Mouse (Mus musculus) regulatory T cell (primary cell): ENCODE data around the gene Gdf9.

Experiments
- in situ Hi-C: fragments of 300-600 bp; cut with MboI, MseI; formaldehyde crosslinking; loops from one replicate; pipeline ENCODE4 v1.15.1; 2025; ENCODE audit warnings: high pct_unique_total_duplicates

Gene Gdf9

DNA sequence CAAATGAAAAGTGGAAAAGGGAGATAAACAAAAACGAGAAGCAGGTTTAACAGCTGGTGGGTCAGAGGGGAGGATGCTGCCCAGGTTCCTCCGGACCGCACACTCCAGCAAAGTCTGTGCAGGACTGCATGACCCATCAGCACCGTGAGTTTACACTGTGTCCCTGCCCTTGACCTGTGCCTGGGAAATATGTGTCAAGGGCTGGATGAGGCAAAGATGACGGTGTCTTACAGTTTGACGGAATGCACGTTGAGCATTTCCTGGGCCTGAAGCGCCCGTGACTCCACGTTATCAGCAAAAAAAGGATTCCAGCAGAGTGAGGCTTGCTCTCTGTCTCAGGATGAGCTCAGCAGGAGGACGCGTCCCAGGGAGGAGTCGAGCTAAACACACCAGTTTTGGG lies 14.7 kb downstream of the Gdf9 start:
- in situ Hi-C loops = no loop called here

DNA sequence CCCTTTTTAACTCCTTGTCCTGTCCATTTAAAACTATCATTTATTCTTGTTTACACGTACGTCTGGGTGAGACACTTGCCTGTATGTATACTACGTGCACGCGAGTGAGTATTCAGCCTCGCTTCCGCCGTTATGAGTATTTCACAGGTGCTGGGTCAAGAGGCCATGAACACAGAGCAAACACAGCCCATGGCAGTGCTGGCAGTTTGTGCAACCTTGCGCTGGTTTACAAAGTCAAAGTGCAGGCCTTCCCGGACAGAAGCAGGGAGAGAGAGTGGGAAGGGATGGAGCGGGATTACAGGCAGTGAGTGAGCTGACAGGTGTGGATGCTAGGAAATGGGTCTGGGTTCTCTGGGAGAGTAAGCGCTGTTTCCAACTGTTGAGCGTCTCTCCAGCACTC lies 15.4 kb downstream of the Gdf9 start:
- in situ Hi-C loops = no loop called here

DNA sequence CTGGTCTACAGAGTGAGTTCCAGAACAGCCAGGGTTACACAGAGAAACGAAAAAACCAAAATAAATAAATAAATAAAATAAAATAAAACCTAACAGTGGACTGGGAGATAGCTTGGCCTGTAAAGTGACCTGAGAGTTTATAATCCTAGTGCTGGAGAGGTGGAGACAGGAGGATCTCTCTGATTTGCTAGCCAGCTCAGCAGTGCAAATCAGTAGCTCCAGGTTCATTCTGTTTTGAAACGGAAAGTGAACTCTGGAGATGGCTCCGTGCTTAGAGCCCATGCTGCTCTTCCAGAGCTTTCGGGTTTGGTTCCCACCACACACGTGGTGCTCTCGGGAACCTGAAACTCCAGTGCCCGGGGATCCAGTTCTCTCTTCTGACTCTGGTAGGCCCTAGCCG lies 17.2 kb downstream of the Gdf9 start:
- in situ Hi-C loops = no loop called here

DNA sequence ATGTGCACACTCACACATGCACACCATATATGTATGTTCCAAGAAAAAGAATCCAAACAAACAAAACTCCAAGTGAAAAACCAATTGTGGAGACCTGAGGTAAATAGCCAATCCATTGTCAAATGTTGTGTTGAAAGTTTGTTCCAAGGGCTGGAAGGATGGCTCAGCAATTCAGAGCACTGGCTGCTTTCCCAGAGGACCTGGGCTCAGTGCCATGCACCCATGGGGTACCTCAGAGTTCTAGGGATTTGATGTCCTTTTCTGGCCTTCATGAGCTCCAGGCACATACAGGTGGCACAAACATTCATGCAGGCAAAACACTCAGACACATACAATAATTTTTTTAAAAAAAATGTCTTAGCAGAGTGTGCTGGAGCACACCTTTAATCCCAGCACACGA lies 17.7 kb downstream of the Gdf9 start:
- in situ Hi-C loops = no loop called here

DNA sequence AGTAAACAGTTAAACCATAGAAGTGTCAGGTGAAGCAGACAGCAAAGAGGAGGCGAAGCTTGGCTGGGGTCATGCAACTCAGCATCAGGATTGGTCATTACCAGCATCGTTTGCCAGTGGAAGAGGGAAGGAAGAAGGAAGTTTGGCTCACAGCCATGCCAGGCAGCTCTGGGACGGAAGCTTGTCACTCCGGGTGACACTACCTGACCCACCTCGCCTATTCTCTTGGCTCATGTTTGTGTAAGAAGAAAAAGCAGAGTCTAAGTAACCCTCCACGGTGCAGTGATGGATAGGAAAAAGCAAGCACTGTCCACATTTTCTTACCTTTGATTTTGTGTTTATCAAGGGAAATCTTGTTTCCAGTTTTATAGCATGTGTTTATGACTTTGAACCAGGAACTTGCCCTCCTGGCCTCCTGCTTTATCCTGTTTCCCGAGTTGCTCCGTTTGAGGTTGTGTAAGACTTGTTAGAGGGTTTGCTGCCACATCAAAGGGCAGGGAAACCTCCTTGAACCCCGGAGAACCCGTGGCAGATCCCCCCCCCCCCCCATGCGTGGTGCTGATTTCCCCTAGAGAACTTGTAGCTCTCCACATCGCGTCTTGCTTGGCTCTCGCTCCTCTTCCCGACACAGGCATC lies 19.4 kb downstream of the Gdf9 start:
- in situ Hi-C loops = no loop called here

DNA sequence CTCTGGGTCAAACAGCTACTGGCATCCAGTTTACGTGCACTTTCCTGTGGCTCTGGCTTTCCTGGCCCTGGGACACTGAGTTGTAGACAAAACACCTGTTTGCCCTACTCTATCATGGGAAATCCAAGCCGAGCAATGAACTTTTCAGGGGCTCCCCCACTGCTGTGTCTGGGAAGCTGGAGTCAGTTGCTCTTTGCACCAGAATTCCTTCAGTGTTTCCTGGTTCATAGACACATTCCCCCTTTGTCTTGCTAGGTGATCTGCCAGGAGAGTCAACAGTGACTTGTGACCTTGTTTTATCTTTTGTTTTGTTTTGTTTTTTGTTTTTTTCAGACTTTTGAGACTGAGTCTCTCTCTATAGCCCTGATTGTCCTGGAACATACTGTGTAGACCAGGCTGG lies 20.5 kb downstream of the Gdf9 start:
- in situ Hi-C loops = no loop called here

DNA sequence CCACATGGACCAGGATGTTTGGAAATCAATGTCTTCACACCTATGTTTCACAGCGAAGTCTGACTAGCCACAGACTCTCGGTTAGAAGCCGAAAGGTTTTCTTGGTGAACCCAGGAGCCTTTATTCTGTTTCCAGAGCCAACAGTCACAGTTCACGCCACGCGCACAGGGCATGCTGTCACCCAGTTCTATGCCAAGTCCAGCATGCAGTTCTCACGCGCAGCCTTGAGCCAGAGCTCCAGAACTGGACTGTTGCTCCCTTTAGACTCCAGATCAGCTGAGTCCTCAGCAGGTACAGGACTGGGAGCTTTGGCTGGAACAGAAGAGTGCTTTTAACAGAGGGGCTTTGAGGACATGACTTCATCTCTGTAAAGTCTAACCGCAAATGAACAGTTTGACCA lies 21.6 kb downstream of the Gdf9 start:
- in situ Hi-C loops = no loop called here

DNA sequence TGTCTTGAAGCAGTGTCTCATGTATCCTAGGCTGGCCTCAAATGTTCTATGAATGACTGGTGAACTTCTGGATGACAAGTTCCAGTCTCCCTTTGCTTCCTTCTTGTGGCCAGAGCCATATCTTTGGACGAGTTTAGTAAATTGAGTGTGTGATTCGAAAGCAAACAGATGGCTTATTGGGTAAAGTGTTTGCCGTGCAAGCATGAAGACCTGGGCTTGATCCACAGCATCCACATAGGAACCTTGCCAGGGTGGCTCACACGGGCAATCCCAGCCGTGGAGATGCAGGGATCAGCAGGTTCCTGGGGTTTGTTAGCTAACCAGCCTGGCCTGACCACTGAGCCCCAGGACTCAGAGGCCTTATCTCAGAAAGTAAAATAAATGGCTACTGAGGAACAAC lies 22.2 kb downstream of the Gdf9 start:
- in situ Hi-C loops = no loop called here

DNA sequence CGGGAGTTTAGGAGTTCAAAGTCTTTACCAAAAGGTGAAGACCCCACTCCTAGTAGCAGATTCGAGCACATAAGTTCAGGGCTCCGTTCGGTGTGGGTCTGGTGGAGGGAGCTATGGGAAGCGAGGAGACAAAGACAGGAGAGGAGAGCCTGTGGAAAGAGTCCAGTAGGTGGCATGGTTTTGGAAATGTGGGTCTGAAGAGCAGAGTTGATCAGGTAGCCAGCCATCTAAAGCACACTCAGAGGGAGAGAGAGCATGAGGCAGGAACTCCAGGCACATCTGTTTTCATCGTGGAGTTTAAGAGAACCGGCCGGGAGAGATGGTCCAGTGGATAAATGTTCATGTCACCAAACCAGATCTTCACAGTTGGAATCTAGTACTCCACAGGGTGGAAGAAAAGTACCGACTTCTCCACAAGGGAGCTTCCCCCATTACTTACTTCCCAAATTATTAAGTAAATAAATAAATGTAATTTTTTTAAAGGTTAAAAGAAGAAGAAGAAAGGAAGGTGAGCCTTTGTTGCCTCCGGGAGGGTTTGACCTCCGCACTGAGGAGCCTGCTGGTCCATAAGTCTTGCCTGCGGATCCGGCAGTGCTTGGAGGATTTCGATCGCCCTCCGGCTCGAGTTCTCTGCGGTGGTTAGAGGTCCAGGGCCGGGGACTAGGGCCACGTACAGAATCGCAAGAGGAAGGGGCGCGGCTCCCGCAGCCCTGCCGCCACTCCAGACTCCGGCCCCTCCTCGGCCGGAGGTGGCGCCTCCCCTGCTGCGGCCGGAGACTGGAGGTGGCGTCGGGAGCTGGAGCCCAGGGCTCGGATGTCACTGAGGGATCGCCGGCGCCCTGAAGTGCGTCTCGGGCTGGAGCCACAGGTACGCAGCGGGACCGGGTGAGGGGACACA lies 25.9 kb downstream of the Gdf9 start, which contains the start of the genes Gm10447 and Shroom1:
TSS of gene Gm10447 (minus strand) at position 637 of the 898 bp plus-strand sequence.
TSS of gene Shroom1 (plus strand) at position 732 of the 898 bp plus-strand sequence.
- in situ Hi-C loops = no loop called here

DNA sequence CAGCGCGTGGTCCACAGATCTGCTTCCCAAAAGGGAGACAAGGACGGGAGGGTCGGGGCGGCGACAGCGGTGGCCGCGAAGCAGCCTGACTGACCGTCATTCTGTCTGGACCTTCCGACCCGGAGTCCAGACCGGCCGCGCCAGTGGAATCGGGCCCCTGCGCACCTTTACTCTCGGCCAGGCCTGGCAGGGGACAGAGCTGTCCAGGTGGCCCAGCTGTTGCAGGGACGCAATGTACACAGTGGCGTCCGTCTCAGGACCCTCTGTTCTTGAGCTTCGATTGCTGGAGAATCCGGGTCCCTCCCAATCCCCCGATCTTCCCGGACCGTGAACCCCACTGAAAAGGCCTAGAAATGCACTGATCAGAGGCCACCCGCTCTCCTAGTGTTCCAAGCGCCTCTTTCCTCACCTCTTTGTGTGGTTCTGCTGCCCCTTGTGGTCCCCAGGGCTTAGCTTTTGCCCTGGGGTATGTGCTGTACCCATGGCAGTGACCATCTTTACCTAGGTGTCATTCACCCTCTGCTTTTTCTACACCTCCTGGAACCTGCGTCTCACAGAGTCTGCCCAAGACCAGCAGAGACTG lies 26.6 kb downstream of the Gdf9 start:
- in situ Hi-C loops = no loop called here

DNA sequence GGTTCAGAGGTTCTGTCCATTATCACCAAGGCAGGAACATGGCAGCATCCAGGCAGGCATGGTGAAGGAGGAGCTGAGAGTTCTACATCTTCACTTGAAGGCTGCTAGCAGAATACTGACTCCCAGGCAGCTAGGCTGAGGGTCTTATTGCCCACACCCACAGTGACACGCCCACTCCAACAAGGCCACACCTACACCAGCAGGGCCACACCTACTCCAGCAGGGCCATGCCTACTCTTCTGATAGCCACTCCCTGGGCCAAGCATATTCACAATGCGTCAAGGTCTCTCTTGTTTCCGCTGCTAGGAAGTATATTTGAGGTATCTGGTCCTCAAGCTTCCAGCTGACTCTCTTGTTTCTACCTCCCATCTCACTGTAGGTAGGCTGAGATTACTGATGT lies 28.2 kb downstream of the Gdf9 start:
- in situ Hi-C loops = no loop called here

DNA sequence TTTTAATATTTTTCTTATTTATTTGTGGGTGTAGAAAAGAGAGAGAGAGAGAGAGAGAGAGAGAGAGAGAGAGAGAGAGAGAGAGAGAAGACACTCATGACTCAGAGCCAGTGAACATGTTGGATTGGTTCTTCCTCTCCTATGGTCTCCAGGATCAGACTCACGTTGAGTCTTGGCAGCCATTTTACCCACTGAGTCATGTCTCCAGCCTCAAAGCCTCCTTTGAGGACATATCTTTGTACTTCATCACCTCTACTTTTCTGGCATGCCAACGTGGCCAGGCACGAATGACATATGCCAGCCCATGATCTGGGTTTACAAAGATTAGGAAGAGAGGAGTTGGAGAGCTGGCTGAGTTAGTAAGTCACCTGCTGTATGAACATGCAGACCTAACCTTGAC lies 29.4 kb downstream of the Gdf9 start:
- in situ Hi-C loops = no loop called here

DNA sequence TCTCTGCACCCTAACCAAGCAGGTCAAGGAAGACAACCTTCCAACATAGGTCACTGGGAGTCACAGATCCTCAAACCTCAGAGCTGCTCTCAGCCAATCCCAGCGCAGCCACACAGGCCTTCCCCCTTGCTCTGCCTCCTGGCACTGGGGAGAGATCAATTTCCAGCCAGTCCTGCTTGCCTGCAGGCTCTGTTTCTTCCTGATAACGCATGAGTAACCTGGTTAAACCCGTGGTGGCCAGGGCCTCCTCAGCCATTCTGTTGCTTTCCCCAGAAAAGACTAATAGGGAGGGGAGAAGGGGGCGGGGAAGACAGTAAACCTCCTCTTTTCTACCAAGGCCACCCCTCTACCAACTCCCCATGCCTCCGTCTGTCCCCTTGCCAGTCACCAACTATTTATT lies 30.9 kb downstream of the Gdf9 start:
- in situ Hi-C loops = no loop called here

DNA sequence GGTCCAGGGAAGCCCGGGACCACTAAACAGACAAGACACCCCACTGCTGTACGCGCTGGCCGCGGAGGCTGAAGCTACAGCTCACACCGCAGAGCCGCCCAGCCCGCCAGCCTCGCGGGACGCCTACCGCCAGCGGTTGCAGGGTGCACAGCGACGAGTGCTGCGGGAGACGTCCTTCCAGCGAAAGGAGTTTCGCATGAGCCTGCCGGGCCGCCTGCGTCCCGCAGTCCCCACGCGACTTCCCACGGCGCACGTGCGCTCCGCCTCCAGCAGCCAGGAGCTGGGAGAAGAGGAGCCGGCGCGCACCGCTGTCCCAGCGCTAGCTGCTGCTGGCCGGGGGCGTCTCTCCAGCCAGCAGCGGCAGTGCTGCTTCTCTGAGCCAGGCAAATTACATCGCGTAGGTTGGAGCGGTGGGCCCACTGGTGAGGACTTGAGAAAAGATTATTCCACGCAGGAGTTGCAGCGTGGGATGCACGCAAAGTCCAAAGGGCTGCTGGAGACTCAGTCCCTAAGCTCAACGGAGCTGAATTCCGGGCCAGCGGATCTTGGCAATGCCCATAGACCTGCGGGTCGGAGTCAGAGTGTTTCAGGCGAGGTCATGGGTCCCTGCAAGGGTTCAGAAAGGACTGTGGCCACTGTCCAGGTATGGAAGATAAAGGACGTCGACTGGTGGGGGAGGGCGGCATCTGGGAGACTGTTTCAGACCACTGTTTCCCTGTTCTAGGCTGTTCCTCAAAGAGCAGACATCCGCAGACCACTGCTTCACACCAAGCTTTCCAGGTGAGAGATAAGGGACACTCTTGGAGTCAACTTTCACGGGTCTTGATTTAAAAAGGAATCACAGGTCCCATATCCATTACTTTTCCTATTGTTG lies 33.0 kb downstream of the Gdf9 start:
- in situ Hi-C loops = no loop called here

DNA sequence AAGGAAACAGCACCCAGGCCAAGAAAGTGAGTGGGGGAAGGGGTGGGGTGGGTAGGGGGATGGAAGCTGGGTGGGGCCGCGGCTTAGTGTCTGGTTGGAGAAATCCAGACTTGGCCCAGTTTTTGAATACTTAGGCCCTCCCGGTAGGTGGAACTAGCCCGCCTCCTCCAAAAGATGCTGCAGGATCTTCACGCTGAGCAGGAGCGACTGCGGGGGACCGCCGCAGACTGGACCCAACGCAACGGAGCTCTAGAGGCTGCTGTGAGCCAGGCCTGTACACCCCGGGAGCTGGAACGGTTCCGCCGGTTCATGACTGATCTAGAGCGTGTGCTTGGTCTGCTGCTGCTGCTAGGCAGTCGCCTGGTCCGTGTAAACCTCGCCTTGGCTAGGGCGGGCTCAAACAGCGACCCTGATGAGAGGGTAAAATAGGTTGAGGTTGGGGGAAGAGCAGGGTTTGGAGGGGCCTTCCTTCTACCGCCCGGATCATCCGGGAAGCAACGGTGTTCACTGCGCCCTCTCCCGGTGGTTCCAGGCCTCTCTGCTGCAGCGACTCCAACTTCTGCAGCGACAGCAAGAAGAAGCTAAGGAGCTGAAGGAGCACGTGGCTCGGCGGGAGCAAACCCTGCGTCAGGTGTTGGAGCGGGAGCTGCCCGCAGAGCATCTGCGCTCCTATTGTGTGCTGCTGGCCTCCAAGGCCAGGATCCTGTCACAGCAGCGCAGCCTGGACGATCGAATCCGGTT lies 35.6 kb downstream of the Gdf9 start:
- in situ Hi-C loops = no loop called here

DNA sequence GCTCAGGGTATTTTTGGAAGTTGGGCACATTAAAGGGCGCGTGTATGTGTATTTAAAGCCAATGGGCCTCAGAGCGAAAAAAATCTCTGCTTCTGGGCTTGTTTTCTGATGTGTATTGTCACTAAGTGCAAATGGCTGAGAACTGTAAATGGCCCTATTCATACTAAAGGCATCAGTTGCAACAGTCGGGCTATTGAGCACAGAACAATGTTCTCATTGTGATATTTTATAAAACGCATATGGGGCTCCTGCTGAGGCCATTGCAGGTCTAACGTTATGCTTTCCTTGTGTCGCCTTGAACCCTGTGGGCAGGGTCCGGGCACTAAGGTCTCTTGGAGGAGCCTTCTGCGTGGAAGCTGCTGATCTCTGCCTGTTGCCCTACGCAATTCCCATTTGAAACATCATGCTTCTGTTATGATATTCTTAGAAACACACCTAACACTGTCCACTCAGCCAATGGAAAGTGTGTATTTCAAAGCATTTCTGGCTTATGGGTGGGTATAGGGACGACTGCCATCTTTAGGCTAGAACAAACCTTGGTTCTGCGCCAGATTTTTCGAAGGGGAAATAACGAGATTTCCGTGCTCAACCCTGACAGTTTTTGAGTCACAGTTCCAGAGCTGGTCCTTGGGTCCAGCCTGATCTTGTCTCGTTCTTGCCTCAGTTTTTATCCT lies 38.6 kb downstream of the Gdf9 start:
- in situ Hi-C loops = no loop called here

DNA sequence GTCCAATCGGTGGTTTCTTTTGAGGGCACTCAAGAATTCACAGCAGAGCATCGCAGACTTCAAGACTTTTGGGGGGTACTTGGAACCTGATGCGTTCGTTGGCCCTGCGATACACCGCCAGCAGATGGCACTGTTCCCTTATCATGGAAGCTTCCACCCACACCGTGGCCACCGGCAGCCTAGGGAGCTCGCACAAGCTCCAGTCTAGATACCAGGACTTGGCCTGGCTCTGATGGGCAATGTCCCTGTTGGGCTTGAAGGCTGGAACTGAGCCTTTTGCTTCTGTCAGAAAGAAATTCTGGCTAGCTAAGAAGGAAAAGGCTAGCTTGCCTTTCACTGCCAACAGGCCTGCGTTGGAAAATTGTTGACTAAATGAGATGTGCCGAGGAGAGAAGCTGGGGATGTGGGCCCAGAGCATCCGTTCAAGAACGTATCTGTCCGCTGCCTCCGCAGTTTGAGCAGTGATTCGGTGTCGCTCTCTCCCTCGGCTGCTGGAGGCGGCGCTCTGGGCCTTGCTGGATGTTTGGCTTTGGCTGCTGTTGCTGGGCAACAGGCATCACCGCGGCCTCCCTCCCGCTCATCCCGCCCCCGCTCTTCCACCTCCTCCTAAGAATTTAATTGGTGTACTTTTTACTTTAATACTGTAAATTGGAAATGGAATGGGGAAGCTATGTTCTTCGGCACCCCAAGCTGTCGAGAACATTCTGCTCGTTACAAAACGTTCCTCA lies 39.3 kb downstream of the Gdf9 start, which contains the start of gene Gm9837:
TSS of gene Gm9837 (minus strand) at position 512 of the 728 bp plus-strand sequence.
- in situ Hi-C loops = no loop called here

DNA sequence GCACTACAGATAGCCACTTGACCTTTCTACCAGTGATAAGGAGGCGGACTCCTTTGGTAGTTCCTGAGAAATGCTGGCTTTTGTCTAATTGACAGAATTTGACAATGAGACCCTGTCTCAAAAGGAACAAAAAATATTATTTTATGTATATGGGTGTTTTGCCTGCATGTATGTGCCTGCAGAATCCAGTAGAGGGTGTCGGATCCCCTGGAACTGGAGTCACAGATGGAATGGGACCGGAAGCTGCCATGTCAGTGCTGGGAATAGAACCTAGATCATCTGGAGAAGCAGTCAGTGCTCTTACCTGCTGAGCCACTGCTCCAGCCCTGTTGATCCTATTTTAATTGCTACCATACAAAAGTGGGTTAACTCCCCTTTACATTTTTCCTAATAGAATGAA lies 41.9 kb downstream of the Gdf9 start:
- in situ Hi-C loops = no loop called here

DNA sequence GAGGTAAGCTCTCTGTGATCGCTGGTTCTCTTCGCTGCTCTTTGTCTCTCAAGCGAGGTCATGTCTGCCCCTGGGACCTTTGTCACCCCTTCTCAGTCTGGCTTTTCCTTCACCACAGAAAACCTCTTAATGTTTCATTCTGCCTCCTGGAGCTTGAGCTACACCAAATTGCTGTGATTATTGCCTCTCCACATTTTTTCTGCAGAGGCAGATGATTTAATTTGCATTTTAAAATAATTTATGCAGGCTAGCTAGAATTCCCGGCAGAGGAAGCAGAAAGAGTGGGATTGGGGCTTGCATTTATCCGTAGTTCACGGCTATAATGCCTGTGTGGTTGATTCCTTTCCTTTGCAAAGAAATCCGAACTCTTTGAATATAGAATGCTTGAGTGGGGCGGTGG lies 44.8 kb downstream of the Gdf9 start:
- in situ Hi-C loops = no loop called here

DNA sequence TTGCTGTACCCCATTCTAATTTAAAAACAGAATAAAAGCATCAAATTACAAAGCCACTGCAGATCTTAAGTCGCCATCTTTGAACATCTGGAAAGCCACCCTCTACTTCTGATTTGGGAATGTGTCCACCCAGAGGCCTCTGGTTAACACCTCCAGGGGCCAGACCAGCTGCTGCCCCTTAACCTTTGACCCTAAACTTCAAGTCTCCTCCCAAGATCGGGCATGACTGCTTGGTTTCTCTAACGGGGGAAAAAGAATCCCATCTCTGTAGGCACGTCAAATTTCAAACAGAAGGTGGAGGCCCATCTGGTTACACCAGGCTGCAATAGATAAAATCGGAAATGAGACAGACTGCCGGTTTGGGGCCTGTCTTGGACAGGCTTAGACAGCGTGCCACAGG lies 47.0 kb downstream of the Gdf9 start:
- in situ Hi-C loops = no loop called here
